Mouse (Mus musculus): ENCODE measurements at regions not wholly inside any gene's neighbourhood (a gene's known extent, or its start where the extent isn't known, plus 50 kb on each side); places are given as distances from the start of the nearest gene placed in this dataset.

DNA sequence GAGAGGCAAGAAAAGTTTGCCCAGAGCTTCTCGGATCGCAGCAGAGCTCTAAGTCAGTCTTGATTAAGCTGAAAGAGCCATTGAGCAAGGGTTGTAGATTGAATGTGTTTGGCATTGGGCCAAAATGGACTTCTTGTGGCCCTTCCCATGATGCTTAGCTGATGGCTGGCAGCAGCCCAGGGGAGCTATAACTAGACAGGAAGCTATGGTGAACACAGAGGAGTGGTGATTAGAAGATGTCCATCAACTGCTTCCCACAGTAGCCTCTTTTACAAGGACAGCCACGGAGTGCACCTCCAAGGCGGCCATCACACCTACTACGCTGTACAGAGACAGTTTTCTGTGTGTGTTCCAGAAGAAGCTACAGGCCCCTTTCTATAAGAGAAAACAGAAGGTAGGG, 116.4 kb upstream of the Map1b start:
- no peak for DNase-seq

DNA sequence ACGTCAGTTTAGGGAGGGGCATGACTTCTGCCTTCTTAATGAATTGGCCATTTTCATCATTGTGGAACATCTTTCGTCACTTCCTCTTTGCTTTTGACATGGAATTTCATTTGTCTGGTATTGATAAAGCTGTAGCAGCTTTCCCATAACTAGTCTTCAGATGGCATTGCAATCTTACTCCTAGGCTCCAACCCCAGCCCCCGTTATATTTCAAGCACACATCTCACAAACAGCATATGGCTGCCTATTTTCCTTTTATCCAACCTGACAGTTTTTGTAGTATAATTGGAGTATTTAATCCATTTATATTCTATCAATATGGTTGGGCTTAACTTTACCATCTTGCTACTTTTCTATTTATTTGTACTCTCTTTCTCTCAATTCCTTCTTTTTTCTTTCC, 114.5 kb upstream of the Map1b start:
- no peak for DNase-seq

GRCm38 (mm10) chr13:99630356-99630755, 114.0 kb upstream of the Map1b start:
- DNase-seq: no peak

DNA sequence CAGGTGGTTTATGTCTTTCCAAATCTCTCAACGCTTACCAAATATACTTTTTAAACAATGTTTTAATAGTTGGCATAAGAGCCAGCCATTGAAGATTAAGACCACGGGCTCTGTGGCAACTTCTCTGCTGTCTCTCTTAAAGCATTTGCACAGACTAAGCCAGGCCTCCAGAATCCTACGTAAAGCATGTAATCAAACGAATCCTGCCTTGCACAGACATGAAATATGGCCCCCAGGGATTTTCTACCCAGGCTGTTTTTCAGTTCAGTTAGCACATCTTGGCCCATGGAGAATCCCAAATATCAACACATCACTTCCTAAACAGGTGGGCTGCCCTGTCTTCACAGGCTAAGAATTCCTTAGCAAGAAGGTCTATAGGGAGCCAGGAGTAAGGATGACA, 108.9 kb upstream of the Map1b start:
- DNase-seq: no peak

- DNase-seq: no peak
Observed at GRCm38 (mm10) chr13:99618332-99618731, 102.0 kb upstream of the Map1b start.

DNA sequence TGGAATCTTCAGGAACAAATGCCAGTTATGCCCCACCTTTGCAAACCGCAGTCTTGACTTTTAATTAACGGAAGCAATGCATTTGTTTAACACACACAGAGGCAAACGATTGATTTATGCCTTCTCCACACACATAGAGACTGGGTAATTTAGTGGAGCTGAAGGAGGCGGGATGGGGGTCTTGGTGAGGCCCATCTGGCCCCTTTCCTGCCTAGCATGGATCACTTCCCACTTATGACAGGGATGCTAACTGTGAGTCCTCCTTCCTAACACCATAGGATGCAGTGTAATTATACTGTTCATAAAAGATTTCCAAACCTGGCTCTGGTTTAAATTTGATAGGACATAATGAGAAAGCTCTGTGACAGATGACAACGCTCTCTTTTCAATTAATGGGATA, 101.1 kb upstream of the Map1b start:
- DNase-seq: no peak

GRCm38 (mm10) chr13:99611715-99612494, 95.6 kb upstream of the Map1b start:
- no peak for DNase-seq

- no peak for DNase-seq
Observed at GRCm38 (mm10) chr13:99610498-99610897, 94.2 kb upstream of the Map1b start.

DNA sequence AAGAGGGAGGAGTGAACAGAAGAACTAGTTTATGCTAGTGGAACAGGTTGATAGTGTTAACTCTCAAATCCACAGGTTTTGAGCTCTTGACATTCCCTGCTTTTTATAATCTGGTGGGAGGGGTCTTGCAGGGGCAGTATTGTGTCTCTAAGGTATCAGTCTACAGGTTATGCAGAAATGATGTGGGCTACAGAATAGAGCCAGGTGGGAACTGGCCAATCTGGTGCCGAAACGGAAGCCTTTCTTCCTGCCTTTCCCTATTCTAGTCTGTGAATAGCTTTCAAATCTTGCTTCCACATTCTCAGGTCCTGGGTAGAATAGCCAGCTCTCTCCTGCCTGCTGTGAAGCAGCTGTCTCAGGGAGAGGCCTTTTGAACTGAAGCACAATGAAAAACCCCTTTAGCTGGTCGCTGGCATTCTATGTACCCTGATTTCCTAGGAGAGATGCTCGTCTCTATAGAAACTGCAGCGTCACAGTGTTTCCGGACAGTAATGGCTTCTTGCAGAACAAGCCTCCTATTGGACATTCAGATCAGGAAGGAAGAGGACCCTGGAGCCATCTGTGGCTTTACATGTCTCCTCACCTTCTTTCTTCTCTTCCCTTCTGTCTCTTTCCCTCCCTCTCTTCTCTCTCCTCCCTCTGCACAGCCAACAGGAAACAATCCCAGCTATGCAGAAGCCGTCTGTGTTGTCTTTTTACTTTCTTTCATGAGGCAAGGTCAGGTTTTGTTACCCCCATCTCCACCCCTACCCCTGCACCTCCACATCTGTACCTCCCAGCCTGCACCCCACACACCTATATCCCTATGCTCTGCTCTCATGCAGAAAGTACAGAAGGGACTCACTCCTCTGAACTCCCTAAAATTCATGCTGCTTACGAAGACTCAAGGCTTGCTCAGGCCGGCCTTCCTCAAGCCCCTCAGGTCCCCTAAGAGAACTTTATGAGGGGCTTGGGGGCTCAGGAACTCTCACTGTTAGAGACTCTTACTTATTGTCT, 93.1 kb upstream of the Map1b start:
- no peak for DNase-seq

DNA sequence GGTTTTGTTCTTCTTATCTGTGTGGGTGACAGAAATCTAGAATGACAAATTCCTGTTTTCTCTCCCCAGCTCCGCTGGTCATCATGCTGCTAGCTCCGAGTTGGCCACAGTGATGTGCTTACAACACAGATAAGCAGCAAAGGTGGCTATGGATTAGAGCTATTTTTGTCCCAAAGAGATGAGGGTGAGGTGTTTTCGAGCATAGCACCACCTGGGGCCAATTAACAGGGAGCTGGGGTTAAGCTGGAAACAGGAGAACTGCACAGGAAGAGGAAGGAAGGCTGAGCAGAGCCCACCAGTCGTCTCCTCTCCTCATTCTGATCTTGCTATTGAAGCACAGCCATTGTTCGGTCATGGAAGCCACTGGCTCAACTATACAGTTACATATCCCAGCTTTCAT, 92.3 kb upstream of the Map1b start:
- no peak for DNase-seq

GRCm38 (mm10) chr13:99607208-99607607, 90.9 kb upstream of the Map1b start:
- no peak for DNase-seq

- DNase-seq: no peak
Observed at GRCm38 (mm10) chr13:99606606-99606990, 90.3 kb upstream of the Map1b start.

- no peak for DNase-seq
Observed at GRCm38 (mm10) chr13:99605866-99606605, 89.7 kb upstream of the Map1b start.

DNA sequence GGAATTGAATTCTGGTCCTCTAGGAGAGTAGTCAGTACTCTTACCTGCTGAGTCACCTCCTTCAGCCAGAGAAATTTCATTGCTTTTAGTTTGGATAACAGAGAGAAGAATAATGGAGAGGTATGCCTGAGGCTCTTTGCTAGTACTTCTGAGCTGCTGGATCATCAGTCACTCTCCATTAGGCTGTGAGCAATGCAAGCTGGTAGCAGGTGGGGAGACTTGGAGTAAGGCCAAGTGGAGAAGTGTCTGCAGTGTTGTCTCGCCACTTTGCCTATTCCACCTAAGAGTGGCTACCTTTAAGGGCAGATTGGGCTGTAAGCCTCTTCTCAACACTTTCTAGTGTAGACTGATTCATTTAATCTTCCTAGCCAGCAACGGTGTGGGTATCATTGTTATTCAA, 81.6 kb upstream of the Map1b start:
- DNase-seq: no peak

- DNase-seq: no peak
Observed at GRCm38 (mm10) chr13:99593846-99594813, 77.8 kb upstream of the Map1b start.

- DNase-seq: no peak
Observed at GRCm38 (mm10) chr13:99593243-99593635, 76.9 kb upstream of the Map1b start.

- peak; percentile 57 for DNase-seq
Observed at GRCm38 (mm10) chr13:99592596-99593242, 76.4 kb upstream of the Map1b start.

DNA sequence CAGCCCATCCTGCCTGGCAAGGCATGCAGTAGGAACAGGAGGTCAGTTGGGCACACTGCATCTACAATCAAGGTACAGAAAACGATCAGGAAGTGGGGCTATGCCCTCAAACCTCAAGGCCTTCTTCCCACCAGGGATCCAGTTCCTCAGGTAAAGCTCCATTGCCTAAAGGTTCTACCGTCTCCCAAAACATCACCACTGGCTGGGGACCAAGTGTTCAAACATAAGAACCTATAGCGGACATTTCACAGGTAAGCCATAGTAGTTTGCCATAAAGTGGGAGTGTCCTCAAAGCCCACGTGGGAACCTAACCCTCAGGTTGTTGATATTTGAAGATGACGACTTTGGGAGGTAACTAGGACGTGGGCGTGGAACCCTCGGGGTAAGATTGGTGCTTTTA, 72.3 kb upstream of the Map1b start:
- no peak for DNase-seq

DNA sequence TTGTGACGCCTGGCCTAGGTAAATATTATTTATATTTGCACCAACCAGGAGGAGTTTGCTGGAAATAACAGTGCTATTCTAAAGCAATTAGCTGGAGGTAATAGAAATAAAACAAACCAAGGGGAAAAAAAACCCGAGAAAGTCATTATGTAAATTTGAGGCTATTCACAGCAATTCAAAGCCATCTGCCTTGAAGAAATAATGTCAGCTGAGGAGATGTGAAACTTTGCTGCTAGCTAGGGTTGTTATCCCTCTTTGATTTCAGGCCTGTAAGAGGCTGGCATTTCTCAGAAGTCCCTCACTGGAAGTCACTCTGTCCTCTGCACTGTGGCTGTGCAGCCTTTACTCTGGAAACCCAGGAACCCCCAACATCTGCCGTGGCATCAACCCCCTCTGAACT, 67.5 kb upstream of the Map1b start:
- no peak for DNase-seq

- no peak for DNase-seq
Observed at GRCm38 (mm10) chr13:99580296-99580695, 64.0 kb upstream of the Map1b start.

DNA sequence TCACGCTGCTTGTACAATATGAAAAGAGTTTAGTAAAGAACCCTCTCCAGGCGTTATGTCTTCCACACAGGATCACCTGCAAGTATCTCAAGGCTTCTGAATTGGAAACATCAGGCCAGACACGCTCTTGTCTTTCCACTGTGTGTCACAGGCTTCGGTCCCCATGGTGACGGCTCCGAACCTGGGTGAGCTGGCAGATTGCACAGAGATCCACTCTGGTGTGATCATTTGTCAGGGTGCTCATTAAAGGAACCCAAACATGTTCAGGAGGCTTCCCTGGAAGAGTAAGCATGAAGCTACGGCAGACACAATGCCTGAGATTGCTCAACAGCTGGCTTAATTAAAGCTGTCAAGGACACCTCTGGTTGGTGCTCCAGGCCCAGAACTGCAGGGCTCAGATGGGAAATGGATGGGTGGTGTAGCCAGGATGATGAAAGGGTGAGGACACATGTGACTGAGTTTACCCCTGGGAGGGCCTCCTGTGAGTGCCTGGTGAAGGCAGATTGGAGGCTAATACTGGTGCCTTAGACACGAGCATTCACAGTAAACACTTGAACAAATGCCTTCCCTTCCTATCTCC, 63.3 kb upstream of the Map1b start:
- peak; percentile 48 for DNase-seq
